Mouse (Mus musculus) adrenal gland, adult 2 months (tissue): ENCODE data around the gene Unc45a. TPM values are rescaled to one million over a fixed set of nuclear protein-coding genes. Genes with fewer than 3 reads are reported as not detected.

ENCODE experiments used
- DNase-seq: peaks from one replicate; pipeline ENCODE4 v3.0.0; 2021
- polyA plus RNA-seq: library from polyadenylated mRNA; depleted of rRNA; stranded (reverse); fragments of >200 nt; gene quantifications from 2 replicates; pipeline ENCODE4 v1.2.3, GENCODE M21; 2012; rRNA removed
- total RNA-seq, 2 experiments: library from RNA; stranded (reverse); gene quantifications; 2 replicates each; pipeline ENCODE4 v1.2.3; 2021

Unc45a gene
- total and polyA plus RNA-seq, 3 experiments, result 66.5 to 73.0 (median 69.1) TPM

- DNase-seq, result no peak
Measured at GRCm38 (mm10) chr7:80283226-80283918, 57.4 kb downstream of the Unc45a start.

GRCm38 (mm10) chr7:80281646-80282045, 59.2 kb downstream of the Unc45a start:
- peak; percentile 68 for DNase-seq

- no peak for DNase-seq
Measured at GRCm38 (mm10) chr7:80280998-80281397, 59.8 kb downstream of the Unc45a start.

- DNase-seq, result no peak
Measured at GRCm38 (mm10) chr7:80280032-80280431, 60.8 kb downstream of the Unc45a start.

- DNase-seq, result no peak
Measured at GRCm38 (mm10) chr7:80276374-80276773, 64.4 kb downstream of the Unc45a start.

Other genes starting within 250 kb of the Unc45a start
- gene Idh2, start 225.6 kb downstream of the Unc45a start, total RNA-seq, result 100 to 1,000 TPM in 1 of 2 experiments, 10 to 100 TPM in 1; 96.2 to 200 TPM
- gene Idh2, start 225.6 kb downstream of the Unc45a start, polyA plus RNA-seq, result 147 and 150 TPM in 2 replicates
- gene Sema4b, start 154.2 kb downstream of the Unc45a start, total RNA-seq, result 10 to 100 TPM; 57.7 to 66.4 TPM
- gene Sema4b, start 154.2 kb downstream of the Unc45a start, polyA plus RNA-seq, result 55.1 and 65.8 TPM in 2 replicates
- 10 to 100 TPM; 66.7 to 75.3 TPM for gene Cib1, start 108.2 kb downstream of the Unc45a start, total RNA-seq
- 110 and 126 TPM in 2 replicates for gene Cib1, start 108.2 kb downstream of the Unc45a start, polyA plus RNA-seq
- 1 to 10 TPM; 3.6 to 4.6 TPM for gene Gdpgp1, start 108.1 kb downstream of the Unc45a start, total RNA-seq
- gene Gdpgp1, start 108.1 kb downstream of the Unc45a start, polyA plus RNA-seq, result 2.6 and 2.9 TPM in 2 replicates
- gene Ttll13, start 94.6 kb downstream of the Unc45a start, total RNA-seq, result 1 to 10 TPM in 1 of 2 experiments, under 1 TPM in 1; 0.89 to 1.2 TPM
- gene Ttll13, start 94.6 kb downstream of the Unc45a start, polyA plus RNA-seq, result 0.66 TPM in 2 replicates
- 10 to 100 TPM; 35.7 to 50.1 TPM for gene Ngrn, start 79.8 kb downstream of the Unc45a start, total RNA-seq
- gene Ngrn, start 79.8 kb downstream of the Unc45a start, polyA plus RNA-seq, result 38.7 and 45.6 TPM in 2 replicates
- gene Vps33b, start 71.4 kb downstream of the Unc45a start, total RNA-seq, result 10 to 100 TPM; 20.4 to 20.6 TPM
- gene Vps33b, start 71.4 kb downstream of the Unc45a start, polyA plus RNA-seq, result 8.4 and 9.3 TPM in 2 replicates
- gene Prc1, start 46.6 kb downstream of the Unc45a start, total RNA-seq, result 1 to 10 TPM; 4.0 to 5.3 TPM
- gene Prc1, start 46.6 kb downstream of the Unc45a start, polyA plus RNA-seq, result 2.3 and 3.8 TPM in 2 replicates
- 10 to 100 TPM in 1 of 2 experiments, 1 to 10 TPM in 1; 7.4 to 10.5 TPM for gene Rccd1, start 16.6 kb downstream of the Unc45a start, total RNA-seq
- 9.0 and 12.9 TPM in 2 replicates for gene Rccd1, start 16.6 kb downstream of the Unc45a start, polyA plus RNA-seq
- gene Hddc3, start 2.1 kb upstream of the Unc45a start, total RNA-seq, result 10 to 100 TPM; 45.5 to 50.8 TPM
- gene Hddc3, start 2.1 kb upstream of the Unc45a start, polyA plus RNA-seq, result 25.1 and 36.4 TPM in 2 replicates
- gene Man2a2, start 30.4 kb upstream of the Unc45a start, total RNA-seq, result 10 to 100 TPM; 77.2 to 99.3 TPM
- 252 and 304 TPM in 2 replicates for gene Man2a2, start 30.4 kb upstream of the Unc45a start, polyA plus RNA-seq
- 10 to 100 TPM in 1 of 2 experiments, 1 to 10 TPM in 1; 7.9 to 13.0 TPM for gene Fes, start 46.9 kb upstream of the Unc45a start, total RNA-seq
- 13.1 and 14.8 TPM in 2 replicates for gene Fes, start 46.9 kb upstream of the Unc45a start, polyA plus RNA-seq
- 100 to 1,000 TPM; 158 to 185 TPM for gene Furin, start 64.4 kb upstream of the Unc45a start, total RNA-seq
- gene Furin, start 64.4 kb upstream of the Unc45a start, polyA plus RNA-seq, result 225 and 227 TPM in 2 replicates
- gene Blm, start 194.1 kb upstream of the Unc45a start, total RNA-seq, result 1 to 10 TPM; 2.0 to 3.1 TPM
- gene Blm, start 194.1 kb upstream of the Unc45a start, polyA plus RNA-seq, result 0.16 and 0.17 TPM in 2 replicates